Mouse (Mus musculus) hindbrain, postnatal 0 days (tissue): Measurements from ENCODE around the gene Pttg1ip. TPM values are rescaled to one million over a fixed set of nuclear protein-coding genes. Genes with fewer than 3 reads are reported as not detected.

ENCODE experiments used
- ATAC-seq: fragments of 200-750 bp; cut with Nextera tagmentation; 2 replicates; pipeline ENCODE4 v1.8.0; 2017; ENCODE audit warnings: mild to moderate bottlenecking, moderate TSS enrichment, moderate library complexity
- DNase-seq: peaks from one replicate; pipeline ENCODE4 v3.0.0-alpha.2; 2015; ENCODE audit warnings: low spot score
- H3K27ac ChIP-seq: fragments of 300-500 bp; sonication (generic); 2 replicates; pipeline ENCODE4 v1.5.1; 2014; ENCODE audit warnings: mild to moderate bottlenecking
- H3K27me3 ChIP-seq: fragments of 300-500 bp; sonication (generic); 2 replicates; pipeline ENCODE4 v1.6.1; 2014; ENCODE audit warnings: low read length, mixed read lengths; ENCODE audit not compliant: insufficient read depth
- H3K36me3 ChIP-seq: fragments of 300-500 bp; sonication (generic); 2 replicates; pipeline ENCODE4 v1.6.1; 2014; ENCODE audit warnings: low read length, mixed read lengths; ENCODE audit not compliant: insufficient read depth
- H3K4me1 ChIP-seq: fragments of 300-500 bp; sonication (generic); 2 replicates; pipeline ENCODE4 v1.6.1; 2014; ENCODE audit warnings: antibody characterized with exemption, low read length, mixed read lengths; ENCODE audit not compliant: insufficient read depth
- H3K4me2 ChIP-seq: fragments of 300-500 bp; sonication (generic); 2 replicates; pipeline ENCODE4 v1.6.1; 2014; ENCODE audit warnings: low read depth, mild to moderate bottlenecking, low read length, moderate library complexity, mixed read lengths
- H3K4me3 ChIP-seq: fragments of 300-500 bp; sonication (generic); 2 replicates; pipeline ENCODE4 v1.5.1; 2014; ENCODE audit warnings: low read length
- H3K9ac ChIP-seq: fragments of 300-500 bp; sonication (generic); replicated peaks from 2 replicates; pipeline ENCODE4 v1.6.1; 2014; ENCODE audit warnings: mild to moderate bottlenecking, low read length, moderate library complexity, mixed read lengths
- H3K9me3 ChIP-seq: fragments of 300-500 bp; sonication (generic); 2 replicates; pipeline ENCODE4 v1.6.1; 2016; ENCODE audit warnings: low read length, mixed read lengths
- CTCF ChIP-seq: IDR thresholded peaks from 2 replicates; pipeline ENCODE4 v1.5.1; 2016; ENCODE audit warnings: antibody characterized with exemption, control low read depth, low read depth
- WGBS: fragments of 180-500 bp; shearing (Covaris S2); extraction: QIAGEN DNeasy Blood & Tissue Kit; methylation state at CpG from one replicate; pipeline ENCODE4 v1.1.7; 2014; 5-methylcytosine and 5-hydroxymethylcytosine counted together
- polyA plus RNA-seq: library from polyadenylated mRNA; unstranded; fragments of >200 nt; fragmentation: Nextera tagmentation; extraction: Ambion mirVana; gene quantifications from 2 replicates; pipeline ENCODE4 v1.2.1, GENCODE M21; 2015
- total RNA-seq: library from RNA; depleted of rRNA; stranded (reverse); fragments of >200 nt; gene quantifications from 2 replicates; pipeline ENCODE4 v1.2.3, GENCODE M21; 2014

The Pttg1ip gene
- total and polyA plus RNA-seq, 2 experiments from 2014 or later = 85.9 to 87.3 TPM

DNA sequence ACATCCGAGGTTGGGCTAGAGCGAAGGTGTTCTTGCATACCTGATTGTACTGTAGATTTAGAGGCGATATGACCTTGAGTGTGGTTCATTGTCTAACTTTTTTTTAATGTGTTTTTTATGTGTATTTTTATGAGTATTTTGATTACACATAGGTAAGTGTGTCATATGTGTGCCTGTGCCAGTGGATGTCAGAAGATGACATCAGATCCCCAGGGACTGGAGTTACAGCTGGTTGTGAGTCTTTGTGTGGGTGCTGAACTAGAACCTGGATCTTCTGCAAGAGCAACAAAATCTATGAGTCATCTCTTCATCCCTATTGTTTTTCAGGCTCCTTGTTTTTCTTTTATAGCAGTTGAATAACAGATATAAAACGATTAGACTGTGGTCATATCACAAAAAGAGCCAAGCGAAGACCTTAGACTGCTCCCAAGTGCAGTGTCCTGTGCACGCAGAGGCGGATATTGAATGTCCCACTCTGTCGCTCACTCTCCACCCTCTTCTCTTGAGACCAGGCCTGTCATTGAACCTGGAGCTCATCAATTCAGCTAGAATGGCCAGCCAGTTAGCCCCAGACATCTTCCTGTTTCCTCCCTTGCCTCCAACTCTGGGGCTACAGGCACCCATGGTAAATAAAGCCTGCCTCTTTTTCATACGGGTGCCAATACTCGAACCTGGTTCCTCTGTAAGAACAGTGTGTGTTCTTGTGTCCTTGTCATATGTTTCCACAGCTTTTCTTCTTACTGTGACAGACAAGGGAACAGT lies 42.3 kb downstream of the Pttg1ip start:
- peak overlapping the region; percentile 85; the same call in 1 of the 2 replicates for H3K27ac ChIP-seq
- DNase-seq (no peak), ATAC-seq (no peak)
- WGBS = 84% methylated on average over 10 of the region's 10 CpGs
- H3K36me3 ChIP-seq = no peaks in the 10 kb centered on the region
- peak overlapping the region; percentile 99; the same call in 1 of the 2 replicates for H3K9ac ChIP-seq
- H3K4me3 ChIP-seq = peak overlapping the region; percentile 95; the same call in 1 of the 2 replicates
- peak overlapping the region; percentile 92 for H3K4me2 ChIP-seq
- H3K9me3 ChIP-seq = no peaks in the 10 kb centered on the region
- H3K27me3 ChIP-seq = no peaks in the 10 kb centered on the region
- H3K4me1 ChIP-seq = peaks cover 12% of the 10 kb centered on the region; the same call in 1 of the 2 replicates
- TF ChIP-seq CTCF = no peak

- H3K4me3 ChIP-seq = no peak overlapping the region
- no peaks in the 10 kb centered on the region for H3K9me3 ChIP-seq
- no peak overlapping the region for H3K4me2 ChIP-seq
- no peak for TF ChIP-seq CTCF
- no peak overlapping the region for H3K9ac ChIP-seq
- peak overlapping the region; percentile 6; the same call in 1 of the 2 replicates for H3K27ac ChIP-seq
- H3K4me1 ChIP-seq = peaks cover 12% of the 10 kb centered on the region; the same call in 1 of the 2 replicates
- 49% methylated on average over 7 of the region's 7 CpGs for WGBS
- H3K36me3 ChIP-seq = no peaks in the 10 kb centered on the region
- H3K27me3 ChIP-seq = no peaks in the 10 kb centered on the region
- ATAC-seq (no peak), DNase-seq (no peak)
Observed at GRCm38 (mm10) chr10:77624570-77624995, 43.1 kb downstream of the Pttg1ip start.

- no peak overlapping the region for H3K4me2 ChIP-seq
- 77% methylated on average over 7 of the region's 7 CpGs for WGBS
- H3K4me1 ChIP-seq = peaks cover 12% of the 10 kb centered on the region; the same call in 1 of the 2 replicates
- H3K27me3 ChIP-seq = no peaks in the 10 kb centered on the region
- H3K27ac ChIP-seq = no peak overlapping the region
- no peak overlapping the region for H3K4me3 ChIP-seq
- H3K9ac ChIP-seq = no peak overlapping the region
- DNase-seq = no peak
- no peak for TF ChIP-seq CTCF
- ATAC-seq = no peak
- H3K9me3 ChIP-seq = no peaks in the 10 kb centered on the region
- H3K36me3 ChIP-seq = 0 out of 2 replicates have a peak, but pooled peaks cover under 1% of the 10 kb centered on the region
Observed at GRCm38 (mm10) chr10:77626036-77626435, 44.5 kb downstream of the Pttg1ip start.

GRCm38 (mm10) chr10:77626591-77626990 lies 45.1 kb downstream of the Pttg1ip start:
- H3K4me1 ChIP-seq = peaks cover 12% of the 10 kb centered on the region; the same call in 1 of the 2 replicates
- TF ChIP-seq CTCF = no peak
- H3K27ac ChIP-seq = no peak overlapping the region
- ATAC-seq (no peak), DNase-seq (no peak)
- WGBS = 51% methylated on average over 7 of the region's 7 CpGs
- H3K4me2 ChIP-seq = no peak overlapping the region
- no peak overlapping the region for H3K4me3 ChIP-seq
- H3K27me3 ChIP-seq = no peaks in the 10 kb centered on the region
- H3K36me3 ChIP-seq = 0 out of 2 replicates have a peak, but pooled peaks cover 5% of the 10 kb centered on the region
- no peak overlapping the region for H3K9ac ChIP-seq
- H3K9me3 ChIP-seq = no peaks in the 10 kb centered on the region

DNA sequence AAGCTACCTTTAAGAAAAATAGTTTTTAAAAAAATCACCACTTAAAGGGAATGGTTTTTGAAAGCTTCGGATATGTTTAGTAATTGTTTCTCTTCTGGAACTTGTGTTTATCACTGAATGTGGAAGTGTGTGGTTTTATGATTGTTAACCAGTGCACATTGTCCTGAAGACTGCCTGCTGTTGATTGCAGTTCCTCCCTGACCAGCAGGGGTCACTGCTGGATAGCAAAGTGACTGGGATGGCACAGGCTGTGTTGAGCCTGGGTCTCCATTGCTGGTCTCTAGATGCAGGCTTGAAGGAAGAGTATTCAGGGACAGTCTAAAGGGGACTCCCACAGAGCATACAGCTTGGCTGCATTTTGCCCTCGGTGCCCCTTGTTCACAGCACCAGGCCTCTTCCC lies 46.0 kb downstream of the Pttg1ip start:
- H3K27ac ChIP-seq = no peak overlapping the region
- H3K36me3 ChIP-seq = peaks cover 7% of the 10 kb centered on the region; the same call in 1 of the 2 replicates
- TF ChIP-seq CTCF = peak; percentile 99
- H3K9me3 ChIP-seq = no peaks in the 10 kb centered on the region
- peaks cover 12% of the 10 kb centered on the region; the same call in 1 of the 2 replicates for H3K4me1 ChIP-seq
- WGBS = 31% methylated on average over 2 of the region's 2 CpGs
- H3K9ac ChIP-seq = no peak overlapping the region
- ATAC-seq (peak; percentile 65), DNase-seq (peak; percentile 87)
- no peak overlapping the region for H3K4me3 ChIP-seq
- H3K4me2 ChIP-seq = no peak overlapping the region
- H3K27me3 ChIP-seq = no peaks in the 10 kb centered on the region

GRCm38 (mm10) chr10:77629163-77629562 lies 47.6 kb downstream of the Pttg1ip start:
- ATAC-seq (no peak), DNase-seq (no peak)
- no peaks in the 10 kb centered on the region for H3K9me3 ChIP-seq
- no peak overlapping the region for H3K4me2 ChIP-seq
- H3K4me3 ChIP-seq = no peak overlapping the region
- H3K4me1 ChIP-seq = peaks cover 5% of the 10 kb centered on the region; the same call in 1 of the 2 replicates
- no peak overlapping the region for H3K9ac ChIP-seq
- no peak overlapping the region for H3K27ac ChIP-seq
- H3K27me3 ChIP-seq = no peaks in the 10 kb centered on the region
- WGBS = 86% methylated on average over 3 of the region's 3 CpGs
- TF ChIP-seq CTCF = no peak
- peaks cover 13% of the 10 kb centered on the region; the same call in 1 of the 2 replicates for H3K36me3 ChIP-seq

GRCm38 (mm10) chr10:77629970-77630369 lies 48.5 kb downstream of the Pttg1ip start:
- peak; percentile 55 for TF ChIP-seq CTCF
- Histone ChIP-seq H3K9me3 (no peaks in the 10 kb centered on the region), H3K4me3 (no peak overlapping the region), H3K36me3 (peaks cover 17% of the 10 kb centered on the region; the same call in 1 of the 2 replicates), H3K4me2 (no peak overlapping the region), H3K4me1 (no peaks in the 10 kb centered on the region), H3K27ac (no peak overlapping the region), H3K27me3 (no peaks in the 10 kb centered on the region), H3K9ac (no peak overlapping the region)
- DNase-seq = no peak
- 77% methylated on average over 1 of the region's 1 CpGs for WGBS
- no peak for ATAC-seq
